Mouse (Mus musculus) midbrain, embryonic 15.5 days (tissue): ENCODE results near the gene Fkbp7. TPM values are rescaled to one million over a fixed set of nuclear protein-coding genes. Genes with fewer than 3 reads are reported as not detected.

Experiments used
- ATAC-seq: fragments of 200-750 bp; cut with Nextera tagmentation; replicated peaks from 2 replicates; pipeline ENCODE4 v1.8.0; 2017; ENCODE audit warnings: moderate TSS enrichment
- H3K27ac ChIP-seq: fragments of 300-500 bp; sonication (generic); 2 replicates; pipeline ENCODE4 v1.5.1; 2015; ENCODE audit warnings: mild to moderate bottlenecking, inconsistent platforms
- H3K27me3 ChIP-seq: fragments of 300-500 bp; sonication (generic); replicated peaks from 2 replicates; pipeline ENCODE4 v1.6.1; 2015; ENCODE audit warnings: inconsistent platforms
- H3K36me3 ChIP-seq: fragments of 300-500 bp; sonication (generic); replicated peaks from 2 replicates; pipeline ENCODE4 v1.6.1; 2015; ENCODE audit warnings: inconsistent platforms
- H3K4me1 ChIP-seq: fragments of 300-500 bp; sonication (generic); 2 replicates; pipeline ENCODE4 v1.6.1; 2015; ENCODE audit warnings: inconsistent platforms
- H3K4me2 ChIP-seq: fragments of 300-500 bp; sonication (generic); 2 replicates; pipeline ENCODE4 v1.6.1; 2015; ENCODE audit warnings: inconsistent platforms, mild to moderate bottlenecking, moderate library complexity
- H3K4me3 ChIP-seq: fragments of 300-500 bp; sonication (generic); 2 replicates; pipeline ENCODE4 v1.5.1; 2015; ENCODE audit warnings: mild to moderate bottlenecking, inconsistent platforms
- H3K9ac ChIP-seq: fragments of 300-500 bp; sonication (generic); 2 replicates; pipeline ENCODE4 v1.6.1; 2015; ENCODE audit warnings: mild to moderate bottlenecking, inconsistent platforms
- H3K9me3 ChIP-seq: fragments of 300-500 bp; sonication (generic); 2 replicates; pipeline ENCODE4 v1.6.1; 2016; ENCODE audit warnings: inconsistent platforms
- WGBS: fragments of 180-500 bp; shearing (Covaris S2); methylation state at CpG from one replicate; pipeline ENCODE4 v1.1.7; 2015; ENCODE audit warnings: mixed read lengths; 5-methylcytosine and 5-hydroxymethylcytosine counted together
- polyA plus RNA-seq: library from polyadenylated mRNA; unstranded; fragments of >200 nt; fragmentation: Nextera tagmentation; extraction: Ambion mirVana; gene quantifications from 2 replicates; pipeline ENCODE4 v1.2.1, GENCODE M21; 2015

Gene Fkbp7
- polyA plus RNA-seq, 1 experiment from 2014 or later = 13.9 TPM

- no peak for ATAC-seq
- WGBS = 95% methylated on average over 8 of the region's 8 CpGs
Observed at GRCm38 (mm10) chr2:76682301-76682700, 9.4 kb upstream of the Fkbp7 start.

GRCm38 (mm10) chr2:76676401-76677226, 3.7 kb upstream of the Fkbp7 start:
- H3K9me3 ChIP-seq = no peaks in the 10 kb centered on the region
- peaks cover 21% of the 10 kb centered on the region for H3K4me1 ChIP-seq
- H3K4me3 ChIP-seq = peak overlapping the region; percentile 87
- no peaks in the 10 kb centered on the region; the same call in 1 of the 2 replicates for H3K36me3 ChIP-seq
- peak overlapping the region; percentile 62 for H3K4me2 ChIP-seq
- WGBS = 62% methylated on average over 13 of the region's 13 CpGs
- H3K27ac ChIP-seq = no peak overlapping the region
- peak overlapping the region; percentile 78; the same call in 1 of the 2 replicates for H3K9ac ChIP-seq
- ATAC-seq = no peak
- no peaks in the 10 kb centered on the region for H3K27me3 ChIP-seq

More at GRCm38 (mm10) chr2:76682301-76682700, 9.4 kb upstream of the Fkbp7 start:
- Histone ChIP-seq H3K4me2 (no peak overlapping the region), H3K27me3 (no peaks in the 10 kb centered on the region), H3K9ac (no peak overlapping the region), H3K4me3 (no peak overlapping the region), H3K9me3 (no peaks in the 10 kb centered on the region), H3K4me1 (no peaks in the 10 kb centered on the region), H3K36me3 (peaks cover 29% of the 10 kb centered on the region), H3K27ac (no peak overlapping the region)

GRCm38 (mm10) chr2:76675949-76676348, 3.0 kb upstream of the Fkbp7 start:
- Histone ChIP-seq H3K4me1 (peaks cover 22% of the 10 kb centered on the region), H3K36me3 (no peaks in the 10 kb centered on the region; the same call in 1 of the 2 replicates), H3K9me3 (no peaks in the 10 kb centered on the region), H3K27ac (no peak overlapping the region), H3K4me3 (peak overlapping the region; percentile 87), H3K27me3 (no peaks in the 10 kb centered on the region), H3K9ac (peak overlapping the region; percentile 78), H3K4me2 (peak overlapping the region; percentile 62)
- 5% methylated on average over 4 of the region's 4 CpGs for WGBS
- ATAC-seq = no peak

GRCm38 (mm10) chr2:76675451-76675850, 2.5 kb upstream of the Fkbp7 start:
- 0% methylated on average over 41 of the region's 44 CpGs for WGBS

GRCm38 (mm10) chr2:76674725-76675427, 2.0 kb upstream of the Fkbp7 start, which contains the start of gene Plekha3:
Gene Plekha3, plus strand, starts transcription at chr2:76675281.
- H3K9me3 ChIP-seq = no peaks in the 10 kb centered on the region
- ATAC-seq = peak; percentile 74
- peak within 1 kb of the TSS; percentile 78 for H3K9ac ChIP-seq
- no peaks in the 10 kb centered on the region for H3K27me3 ChIP-seq
- H3K4me1 ChIP-seq = peaks cover 22% of the 10 kb centered on the region
- H3K27ac ChIP-seq = peak within 1 kb of the TSS; percentile 85
- peak within 1 kb of the TSS; percentile 62 for H3K4me2 ChIP-seq
- 4% methylated on average over 52 of the region's 52 CpGs for WGBS
- no peaks in the 10 kb centered on the region for H3K36me3 ChIP-seq
- peak within 1 kb of the TSS; percentile 87 for H3K4me3 ChIP-seq

More at GRCm38 (mm10) chr2:76675451-76675850, 2.5 kb upstream of the Fkbp7 start:
- H3K9ac ChIP-seq = peak overlapping the region; percentile 78
- peaks cover 22% of the 10 kb centered on the region for H3K4me1 ChIP-seq
- H3K4me2 ChIP-seq = peak overlapping the region; percentile 62
- H3K27ac ChIP-seq = peak overlapping the region; percentile 85
- peak; percentile 62 for ATAC-seq
- peak overlapping the region; percentile 87 for H3K4me3 ChIP-seq
- no peaks in the 10 kb centered on the region for H3K27me3 ChIP-seq
- H3K36me3 ChIP-seq = no peaks in the 10 kb centered on the region; the same call in 1 of the 2 replicates
- H3K9me3 ChIP-seq = no peaks in the 10 kb centered on the region

GRCm38 (mm10) chr2:76673472-76674081, 661 bp upstream of the Fkbp7 start:
- Histone ChIP-seq H3K27me3 (no peaks in the 10 kb centered on the region), H3K9ac (no peak overlapping the region), H3K27ac (peak overlapping the region; percentile 74), H3K9me3 (no peaks in the 10 kb centered on the region), H3K36me3 (no peaks in the 10 kb centered on the region), H3K4me1 (peaks cover 23% of the 10 kb centered on the region), H3K4me3 (peak overlapping the region; percentile 41), H3K4me2 (peak overlapping the region; percentile 57)
- 37% methylated on average over 7 of the region's 7 CpGs for WGBS
- ATAC-seq = no peak

- Histone ChIP-seq H3K27me3 (no peaks in the 10 kb centered on the region), H3K9me3 (no peaks in the 10 kb centered on the region), H3K4me3 (peak overlapping the region; percentile 41), H3K27ac (peak overlapping the region; percentile 74), H3K9ac (peak overlapping the region; percentile 35), H3K36me3 (no peaks in the 10 kb centered on the region), H3K4me1 (peaks cover 25% of the 10 kb centered on the region), H3K4me2 (peak overlapping the region; percentile 57)
- 37% methylated on average over 9 of the region's 9 CpGs for WGBS
- no peak for ATAC-seq
Observed at GRCm38 (mm10) chr2:76672134-76672745, 676 bp downstream of the Fkbp7 start.

- Histone ChIP-seq H3K9me3 (no peaks in the 10 kb centered on the region), H3K4me3 (peak overlapping the region; percentile 41), H3K27ac (no peak overlapping the region), H3K9ac (no peak overlapping the region), H3K4me2 (peak overlapping the region; percentile 57), H3K27me3 (no peaks in the 10 kb centered on the region), H3K4me1 (peaks cover 21% of the 10 kb centered on the region), H3K36me3 (no peaks in the 10 kb centered on the region)
- no peak for ATAC-seq
- 83% methylated on average over 6 of the region's 6 CpGs for WGBS
Observed at GRCm38 (mm10) chr2:76671641-76672040, 1.3 kb downstream of the Fkbp7 start.

- WGBS = 85% methylated on average over 5 of the region's 5 CpGs
- Histone ChIP-seq H3K4me2 (no peak overlapping the region), H3K27me3 (no peaks in the 10 kb centered on the region), H3K4me1 (peaks cover 10% of the 10 kb centered on the region), H3K27ac (no peak overlapping the region), H3K9ac (no peak overlapping the region), H3K4me3 (no peak overlapping the region), H3K36me3 (no peaks in the 10 kb centered on the region), H3K9me3 (no peaks in the 10 kb centered on the region)
- no peak for ATAC-seq
Observed at GRCm38 (mm10) chr2:76667200-76667599, 5.7 kb downstream of the Fkbp7 start.

GRCm38 (mm10) chr2:76665531-76665930, 7.4 kb downstream of the Fkbp7 start:
- Histone ChIP-seq H3K4me1 (peaks cover 3% of the 10 kb centered on the region; the same call in 1 of the 2 replicates), H3K9me3 (no peaks in the 10 kb centered on the region), H3K4me3 (no peak overlapping the region), H3K4me2 (no peak overlapping the region), H3K36me3 (no peaks in the 10 kb centered on the region), H3K27ac (no peak overlapping the region), H3K9ac (no peak overlapping the region), H3K27me3 (no peaks in the 10 kb centered on the region)
- no peak for ATAC-seq
- WGBS = 99% methylated on average over 7 of the region's 7 CpGs

- WGBS = 60% methylated on average over 5 of the region's 8 CpGs
- Histone ChIP-seq H3K9ac (no peak overlapping the region), H3K4me1 (no peaks in the 10 kb centered on the region), H3K36me3 (no peaks in the 10 kb centered on the region), H3K27me3 (no peaks in the 10 kb centered on the region), H3K4me3 (no peak overlapping the region), H3K27ac (no peak overlapping the region), H3K9me3 (no peaks in the 10 kb centered on the region), H3K4me2 (no peak overlapping the region)
- no peak for ATAC-seq
Observed at GRCm38 (mm10) chr2:76659419-76659818, 13.5 kb downstream of the Fkbp7 start.

- Histone ChIP-seq H3K4me3 (no peak overlapping the region), H3K4me1 (no peaks in the 10 kb centered on the region), H3K27me3 (no peaks in the 10 kb centered on the region), H3K27ac (no peak overlapping the region), H3K4me2 (no peak overlapping the region), H3K9ac (no peak overlapping the region), H3K9me3 (no peaks in the 10 kb centered on the region), H3K36me3 (no peaks in the 10 kb centered on the region)
- ATAC-seq = no peak
- 84% methylated on average over 13 of the region's 13 CpGs for WGBS
Observed at GRCm38 (mm10) chr2:76658551-76658950, 14.4 kb downstream of the Fkbp7 start.
